Mouse (Mus musculus) c-Kit-positive CD71-negative TER-119-negative erythroid progenitor cells, embryonic 14.5 days (primary cell): ENCODE data around the gene Dlgap4.

Experiments used
- DNase-seq: peaks from one replicate; pipeline ENCODE4 v3.0.0-alpha.2; 2013; ENCODE audit warnings: low read depth

Gene Dlgap4

GRCm38 (mm10) chr2:156613541-156614257 is at the start of gene Dlgap4:
Dlgap4 (plus strand) TSS chr2:156613705.
- no peak for DNase-seq

- DNase-seq, result no peak
These were observed 47.0 kb upstream of the Dlgap4 start for GRCm38 (mm10) chr2:156566512-156566911.

GRCm38 (mm10) chr2:156568647-156569046 is 44.9 kb upstream of the Dlgap4 start:
- DNase-seq, result no peak

GRCm38 (mm10) chr2:156569261-156569660 is 44.2 kb upstream of the Dlgap4 start:
- DNase-seq, result no peak

- DNase-seq, result no peak
These were observed 42.0 kb upstream of the Dlgap4 start for GRCm38 (mm10) chr2:156571521-156571920.

GRCm38 (mm10) chr2:156576850-156577587 is 36.5 kb upstream of the Dlgap4 start:
- DNase-seq, result no peak

GRCm38 (mm10) chr2:156580507-156580906 is 33.0 kb upstream of the Dlgap4 start:
- no peak for DNase-seq

GRCm38 (mm10) chr2:156581244-156581643 is 32.3 kb upstream of the Dlgap4 start:
- no peak for DNase-seq

GRCm38 (mm10) chr2:156582887-156583286 is 30.6 kb upstream of the Dlgap4 start:
- DNase-seq, result no peak

- peak; percentile 3 for DNase-seq
These were observed 29.2 kb upstream of the Dlgap4 start for GRCm38 (mm10) chr2:156584154-156584796.

GRCm38 (mm10) chr2:156584797-156585471 is 28.6 kb upstream of the Dlgap4 start:
- no peak for DNase-seq

- DNase-seq, result no peak
These were observed 24.0 kb upstream of the Dlgap4 start for GRCm38 (mm10) chr2:156589481-156589880.

- DNase-seq, result no peak
These were observed 18.5 kb upstream of the Dlgap4 start for GRCm38 (mm10) chr2:156594987-156595490.

GRCm38 (mm10) chr2:156602581-156602980 is 10.9 kb upstream of the Dlgap4 start:
- DNase-seq, result no peak

- DNase-seq, result no peak
These were observed 9.8 kb upstream of the Dlgap4 start for GRCm38 (mm10) chr2:156603671-156604070.

- no peak for DNase-seq
These were observed 8.4 kb upstream of the Dlgap4 start for GRCm38 (mm10) chr2:156605144-156605543.

- DNase-seq, result no peak
These were observed 7.5 kb upstream of the Dlgap4 start for GRCm38 (mm10) chr2:156605971-156606370.

GRCm38 (mm10) chr2:156613081-156613540 is 394 bp upstream of the Dlgap4 start:
- no peak for DNase-seq

- no peak for DNase-seq
These were observed 702 bp downstream of the Dlgap4 start for GRCm38 (mm10) chr2:156614258-156614556.

- DNase-seq, result no peak
These were observed 1.5 kb downstream of the Dlgap4 start for GRCm38 (mm10) chr2:156614661-156615654.

- DNase-seq, result no peak
These were observed 3.0 kb downstream of the Dlgap4 start for GRCm38 (mm10) chr2:156616513-156616912.
